Mouse (Mus musculus): ENCODE measurements around the gene Nt5c2.

The Nt5c2 gene

DNA sequence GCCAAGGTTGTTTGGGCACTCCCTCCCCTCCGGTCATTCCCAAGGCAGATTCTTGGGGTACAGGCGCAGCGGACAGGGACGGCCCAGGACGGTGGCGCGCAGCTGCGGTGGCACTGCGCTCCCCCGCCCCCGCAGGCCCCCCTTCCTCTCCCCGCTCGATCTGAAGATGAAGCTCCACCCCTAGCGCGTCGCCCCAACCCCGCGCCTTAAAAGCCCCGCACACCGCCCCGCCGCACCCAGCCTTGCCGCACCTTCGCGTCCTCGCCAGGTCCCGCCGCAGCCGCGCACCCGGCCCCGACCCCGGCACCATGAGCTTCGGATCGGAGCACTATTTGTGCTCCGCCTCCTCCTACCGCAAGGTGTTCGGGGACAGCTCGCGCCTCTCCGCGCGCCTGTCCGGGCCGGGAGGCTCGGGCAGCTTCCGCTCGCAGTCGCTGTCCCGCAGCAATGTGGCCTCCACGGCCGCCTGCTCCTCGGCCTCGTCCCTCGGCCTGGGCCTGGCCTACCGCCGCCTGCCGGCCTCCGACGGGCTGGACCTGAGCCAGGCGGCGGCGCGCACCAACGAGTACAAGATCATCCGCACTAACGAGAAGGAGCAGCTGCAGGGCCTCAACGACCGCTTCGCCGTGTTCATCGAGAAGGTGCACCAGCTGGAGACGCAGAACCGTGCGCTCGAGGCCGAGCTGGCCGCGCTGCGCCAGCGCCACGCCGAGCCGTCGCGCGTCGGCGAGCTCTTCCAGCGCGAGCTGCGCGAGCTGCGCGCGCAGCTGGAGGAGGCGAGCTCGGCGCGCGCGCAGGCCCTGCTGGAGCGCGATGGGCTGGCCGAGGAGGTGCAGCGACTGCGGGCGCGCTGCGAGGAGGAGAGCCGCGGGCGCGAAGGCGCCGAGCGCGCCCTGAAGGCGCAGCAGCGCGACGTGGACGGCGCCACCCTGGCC, at the start of gene Nt5c2, which contains the start of gene Ina:
TSS of gene Nt5c2 (minus strand) at position 707 of the 935 bp plus-strand sequence.
TSS of gene Ina (plus strand) at position 252 of the 935 bp plus-strand sequence.
- CTCF ChIA-PET, result no interaction called here

GRCm38 (mm10) chr19:47057684-47058083, 42.7 kb upstream of the Nt5c2 start:
- CTCF ChIA-PET, result interaction anchor here (0.6 kb wide), 1 partner anchor 673 kb away, joined by 5 read pairs; no protein-coding TSS in a partner anchor

DNA sequence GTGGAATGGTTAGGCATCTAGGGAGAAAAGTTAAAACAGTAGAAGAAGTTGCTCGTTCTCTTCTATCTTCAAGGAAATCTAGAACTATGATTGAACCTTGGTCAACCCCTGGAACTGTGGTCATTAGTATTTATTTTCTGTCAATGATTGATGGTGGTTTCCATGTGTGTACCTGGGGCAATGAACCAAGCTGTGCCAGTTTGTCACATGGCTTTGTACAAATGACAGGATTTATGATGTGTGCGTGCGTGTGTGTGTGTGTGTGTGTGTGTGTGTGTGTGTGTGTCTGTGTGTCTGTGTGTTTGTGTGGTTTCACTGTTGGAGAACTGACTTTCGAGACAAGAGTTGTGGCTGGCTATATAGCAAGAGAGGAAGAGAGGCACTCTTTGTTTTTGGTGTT, 38.5 kb upstream of the Nt5c2 start:
- CTCF ChIA-PET, result no interaction called here

- CTCF ChIA-PET, result no interaction called here
These were observed 38.0 kb upstream of the Nt5c2 start for GRCm38 (mm10) chr19:47052927-47053326.

GRCm38 (mm10) chr19:47050271-47051032, 35.5 kb upstream of the Nt5c2 start, which contains the start of gene Pcgf6:
TSS of gene Pcgf6 (minus strand) at chr19:47050906.
- CTCF ChIA-PET, result no interaction called here

DNA sequence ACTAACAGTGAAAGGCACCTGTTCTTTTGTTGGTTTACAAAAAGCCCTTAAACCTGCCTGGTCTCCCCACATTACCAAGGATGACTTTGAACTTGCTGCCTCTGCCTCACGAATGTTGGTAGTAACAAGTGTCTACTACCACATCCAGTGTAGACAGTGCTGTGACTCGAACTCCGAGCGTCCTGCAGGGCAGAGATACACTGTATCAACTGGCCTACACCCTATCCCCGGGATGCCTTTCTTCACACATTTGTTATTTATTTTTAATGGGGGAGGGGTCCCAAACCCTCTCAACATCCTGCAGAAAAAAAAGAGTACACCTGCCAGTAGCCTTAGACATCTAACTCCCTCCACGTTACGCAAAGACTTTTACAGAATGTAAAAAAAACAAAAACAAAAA, 34.9 kb upstream of the Nt5c2 start:
- CTCF ChIA-PET, result no interaction called here

DNA sequence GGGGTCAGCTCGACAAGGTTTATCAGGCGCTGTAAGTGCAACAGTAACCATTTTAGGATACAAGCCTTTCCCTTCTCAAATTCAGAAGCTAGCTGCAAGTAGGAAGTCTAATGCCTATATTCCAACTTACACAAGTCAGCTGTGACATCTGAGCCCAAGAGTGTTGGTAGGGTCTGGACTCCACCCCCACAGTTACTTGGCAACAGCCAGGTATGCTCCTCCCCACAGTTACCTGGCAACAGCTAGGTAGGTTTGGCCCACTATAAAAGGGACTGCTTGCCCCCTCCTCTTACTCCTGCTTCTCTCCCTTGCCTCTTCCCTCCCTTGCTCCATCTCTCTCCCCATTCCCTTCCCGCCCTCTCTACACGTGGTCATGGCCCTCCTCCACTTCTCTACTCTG, 34.1 kb upstream of the Nt5c2 start:
- CTCF ChIA-PET, result interaction anchor here (0.7 kb wide), 1 partner anchor 265 kb away, joined by 4 read pairs; no protein-coding TSS in a partner anchor

GRCm38 (mm10) chr19:47047236-47047833, 32.4 kb upstream of the Nt5c2 start:
- CTCF ChIA-PET, result no interaction called here

DNA sequence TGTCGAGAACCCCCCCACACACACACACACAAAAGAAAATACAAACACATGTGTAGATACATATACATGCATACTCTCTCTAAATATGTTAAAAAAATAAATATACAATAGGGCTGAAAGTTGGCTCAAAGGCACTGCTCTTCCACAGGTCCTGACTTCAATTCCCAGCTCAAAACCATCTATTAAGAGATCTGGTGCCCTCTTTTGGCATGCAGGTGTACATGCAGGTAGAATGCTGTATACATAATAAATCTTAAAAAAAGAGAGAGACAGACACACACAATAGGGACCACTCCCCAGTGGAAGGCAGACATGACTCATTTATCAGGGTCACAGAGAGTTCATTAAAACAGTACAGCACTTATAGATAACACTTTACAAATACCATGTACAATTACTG, 31.4 kb upstream of the Nt5c2 start:
- CTCF ChIA-PET, result no interaction called here

DNA sequence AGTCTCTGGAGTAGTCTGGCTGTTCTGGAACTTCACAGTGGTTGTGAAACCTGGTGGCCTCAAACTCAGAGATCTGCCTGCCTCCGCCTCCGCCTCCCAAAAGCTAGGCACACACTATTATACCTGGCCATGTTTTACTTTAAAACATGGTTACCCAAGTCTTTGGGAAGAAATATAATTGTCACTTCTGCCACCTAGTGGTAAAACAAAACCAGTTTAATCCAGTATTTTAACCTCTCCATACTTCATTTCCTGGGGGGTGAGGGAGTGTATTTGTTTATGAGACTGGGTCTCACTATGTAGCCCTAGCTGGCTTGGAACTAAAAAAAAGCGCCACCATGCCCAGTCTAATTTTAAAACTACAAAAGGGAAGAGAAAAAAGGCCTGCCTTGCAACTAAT, 28.7 kb upstream of the Nt5c2 start:
- CTCF ChIA-PET, result no interaction called here

DNA sequence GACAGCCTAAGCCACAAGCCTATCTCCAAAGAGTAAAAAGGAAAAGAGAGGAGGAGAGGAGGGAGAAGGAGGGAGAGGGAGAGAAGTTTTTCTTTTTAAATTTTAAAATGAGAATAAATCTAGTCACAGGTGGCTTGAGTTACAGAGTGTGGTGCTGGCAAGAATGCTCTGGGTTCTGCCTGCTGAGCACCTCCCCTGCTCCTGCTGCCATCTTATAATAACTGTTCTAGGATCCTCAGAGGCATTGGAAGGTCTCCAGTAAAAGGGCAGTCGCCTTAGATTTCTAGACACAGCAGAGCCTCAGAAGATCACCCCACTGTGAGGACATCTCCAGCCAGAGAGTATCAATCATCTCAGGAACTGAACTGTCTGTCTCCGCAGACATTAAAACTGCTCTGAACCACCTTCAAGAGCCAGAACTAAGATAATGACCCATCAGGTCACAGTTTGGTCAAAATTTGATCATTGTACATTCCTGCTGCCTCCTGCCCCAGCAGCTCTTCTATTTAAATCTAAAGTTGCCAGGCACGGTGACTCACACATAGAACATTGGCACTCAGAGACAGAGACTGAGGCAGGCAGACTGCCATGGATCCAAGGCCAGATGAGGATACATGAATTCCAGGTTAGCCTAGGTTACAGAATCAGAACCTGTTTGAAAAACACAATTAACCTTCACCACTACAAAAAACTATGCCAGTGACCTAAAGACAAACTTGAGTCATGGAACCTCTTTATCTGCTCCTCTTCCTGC, 25.9 kb upstream of the Nt5c2 start:
- CTCF ChIA-PET, result no interaction called here

- CTCF ChIA-PET, result no interaction called here
These were observed 21.6 kb upstream of the Nt5c2 start for GRCm38 (mm10) chr19:47036596-47036995.

DNA sequence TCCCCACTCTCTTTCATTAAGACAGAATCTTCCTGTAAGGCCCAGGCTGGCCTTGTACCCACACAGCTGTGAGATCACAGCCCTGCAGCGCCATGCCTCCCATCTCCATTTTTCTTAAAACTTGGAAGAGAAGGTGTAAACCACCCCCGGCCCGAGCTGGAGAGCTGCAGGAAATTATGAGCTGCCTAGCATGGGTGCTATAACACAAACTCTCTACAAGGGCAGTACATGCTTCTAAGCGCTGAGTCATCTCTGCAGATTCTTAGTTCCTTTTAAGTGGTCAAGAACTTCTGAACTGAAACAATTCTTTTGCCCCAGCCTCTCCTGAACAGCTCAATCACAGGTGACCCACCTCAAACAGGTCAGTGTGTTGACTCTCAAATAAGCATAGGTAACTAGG, 20.0 kb upstream of the Nt5c2 start:
- CTCF ChIA-PET, result no interaction called here

DNA sequence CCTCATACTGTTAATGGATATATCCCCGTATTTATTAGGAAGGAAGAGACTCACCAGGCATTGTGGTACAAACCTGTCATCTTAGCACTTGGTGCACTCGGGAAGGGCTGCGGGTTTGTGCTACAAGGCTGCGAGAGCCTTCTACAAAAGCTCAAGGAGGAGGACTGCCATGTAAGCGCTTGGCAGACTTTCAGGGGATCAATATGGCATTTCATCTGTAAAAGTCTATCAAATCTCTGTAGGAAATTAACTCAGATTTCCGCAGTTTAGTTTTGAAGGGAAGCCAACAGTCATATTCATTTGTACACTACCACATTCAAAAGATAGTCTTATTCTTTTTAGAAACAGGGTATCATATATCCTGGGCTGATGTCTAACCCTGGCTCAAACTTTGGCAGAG, 16.8 kb upstream of the Nt5c2 start:
- CTCF ChIA-PET, result no interaction called here

DNA sequence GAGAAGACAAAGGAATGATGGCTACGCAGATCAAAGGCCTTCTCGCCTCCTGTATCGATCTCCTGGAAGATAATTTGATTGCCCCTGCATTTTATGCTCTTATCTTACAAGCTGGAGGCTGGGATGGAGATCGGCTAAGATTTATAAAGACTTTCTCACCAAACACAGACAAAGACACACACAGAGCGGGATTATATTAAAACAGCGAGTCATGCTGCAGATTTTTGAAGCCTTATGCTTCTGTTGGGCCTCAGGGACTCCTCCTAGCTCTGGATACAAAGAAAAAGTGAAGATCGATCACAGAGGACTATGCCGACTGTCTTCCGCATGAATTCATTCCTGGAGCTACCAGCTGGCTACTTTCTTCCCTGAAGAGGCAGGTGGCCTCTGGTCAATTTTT, 14.8 kb upstream of the Nt5c2 start:
- CTCF ChIA-PET, result no interaction called here

GRCm38 (mm10) chr19:47026513-47026912, 11.6 kb upstream of the Nt5c2 start:
- CTCF ChIA-PET, result interaction anchor here (0.7 kb wide), 1 partner anchor 776 kb away, joined by 5 read pairs; no protein-coding TSS in a partner anchor

- CTCF ChIA-PET, result interaction anchor here (0.5 kb wide), 1 partner anchor 115 kb away, joined by 3 read pairs; no protein-coding TSS in a partner anchor
These were observed 10.0 kb upstream of the Nt5c2 start for GRCm38 (mm10) chr19:47024954-47025353.

GRCm38 (mm10) chr19:47023546-47023945, 8.6 kb upstream of the Nt5c2 start:
- CTCF ChIA-PET, result no interaction called here

GRCm38 (mm10) chr19:47022709-47023108, 7.8 kb upstream of the Nt5c2 start:
- CTCF ChIA-PET, result no interaction called here

DNA sequence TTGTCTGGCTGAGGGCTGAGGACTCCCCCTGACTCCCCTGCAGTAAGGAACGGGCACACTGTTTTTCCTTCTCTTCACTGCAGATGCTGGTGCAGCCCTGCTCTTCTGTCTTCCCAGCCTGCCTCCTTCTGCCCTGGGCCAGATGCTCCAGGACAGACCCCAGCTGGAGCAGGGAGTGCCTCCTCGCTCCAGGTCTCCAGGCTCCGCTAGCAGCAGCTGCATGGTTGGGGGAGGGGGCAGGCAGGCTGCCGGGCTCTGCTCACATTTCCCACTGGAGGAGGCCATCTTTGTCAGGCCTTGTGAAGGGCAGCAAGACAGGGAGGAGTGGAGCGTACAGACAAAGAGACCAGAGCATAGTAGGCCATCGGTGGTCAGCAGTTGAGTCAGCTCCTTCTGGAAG, 4.4 kb upstream of the Nt5c2 start:
- CTCF ChIA-PET, result no interaction called here

DNA sequence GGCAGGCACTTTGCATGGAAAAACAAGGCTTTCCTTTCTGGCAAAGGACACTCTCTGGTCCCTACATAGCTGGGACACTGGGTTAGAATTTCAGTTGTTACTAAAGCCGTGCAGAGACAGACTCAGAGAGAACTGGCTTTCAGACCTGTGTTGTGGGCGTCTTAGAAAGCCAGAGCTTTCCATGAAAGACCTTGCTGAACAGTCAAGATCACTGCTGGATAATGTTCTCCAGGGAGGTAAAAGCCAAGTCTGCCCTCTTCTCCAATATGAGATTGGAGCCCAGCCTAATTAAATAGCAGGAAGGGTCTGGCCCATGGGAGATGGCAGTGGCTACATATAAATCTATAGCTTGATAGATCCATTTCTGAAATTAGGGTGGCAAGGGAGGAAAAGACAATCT, 3.4 kb upstream of the Nt5c2 start:
- CTCF ChIA-PET, result no interaction called here

- CTCF ChIA-PET, result no interaction called here
These were observed 2.9 kb upstream of the Nt5c2 start for GRCm38 (mm10) chr19:47017831-47018230.

Measured in spleen, embryonic (tissue).